Mouse (Mus musculus): ENCODE data around the gene Tmem131. TPM values are rescaled to one million over a fixed set of nuclear protein-coding genes. Genes with fewer than 3 reads are reported as not detected.
"Not testable (repeated sequence)": the region's sequence is repeated elsewhere in the genome, so short reads cannot be mapped to it uniquely, and the experiment has no call there.

Gene Tmem131
- total RNA-seq, 1 experiment from 2014 or later = 37.3 TPM

GRCm38 (mm10) chr1:36922623-36923421 lies 20.6 kb downstream of the Tmem131 start:
- ATAC-seq (replicated peaks; ENCODE audit: insufficient number of reproducible peaks, low FRiP score, low TSS enrichment, poor library complexity, severe bottlenecking) = no peak

- ATAC-seq (replicated peaks; ENCODE audit: insufficient number of reproducible peaks, low FRiP score, low TSS enrichment, poor library complexity, severe bottlenecking) = no peak
Observed at GRCm38 (mm10) chr1:36921614-36922393, 21.7 kb downstream of the Tmem131 start.

- no peak for ATAC-seq (replicated peaks; ENCODE audit: insufficient number of reproducible peaks, low FRiP score, low TSS enrichment, poor library complexity, severe bottlenecking)
Observed at GRCm38 (mm10) chr1:36920726-36921125, 22.7 kb downstream of the Tmem131 start.

GRCm38 (mm10) chr1:36920154-36920716 lies 23.2 kb downstream of the Tmem131 start:
- ATAC-seq (replicated peaks; ENCODE audit: insufficient number of reproducible peaks, low FRiP score, low TSS enrichment, poor library complexity, severe bottlenecking) = no peak

- no peak for ATAC-seq (replicated peaks; ENCODE audit: insufficient number of reproducible peaks, low FRiP score, low TSS enrichment, poor library complexity, severe bottlenecking)
Observed at GRCm38 (mm10) chr1:36919728-36920127, 23.7 kb downstream of the Tmem131 start.

- 0 out of 2 replicates have a peak, but pooled peaks have one; percentile 16 for ATAC-seq (replicated peaks; ENCODE audit: insufficient number of reproducible peaks, low FRiP score, low TSS enrichment, poor library complexity, severe bottlenecking)
Observed at GRCm38 (mm10) chr1:36917423-36917822, 26.0 kb downstream of the Tmem131 start.

GRCm38 (mm10) chr1:36915200-36915580 lies 28.3 kb downstream of the Tmem131 start:
- no peak for ATAC-seq (replicated peaks; ENCODE audit: insufficient number of reproducible peaks, low FRiP score, low TSS enrichment, poor library complexity, severe bottlenecking)

GRCm38 (mm10) chr1:36914455-36915199 lies 28.8 kb downstream of the Tmem131 start:
- ATAC-seq (replicated peaks; ENCODE audit: insufficient number of reproducible peaks, low FRiP score, low TSS enrichment, poor library complexity, severe bottlenecking) = peak; percentile 60

GRCm38 (mm10) chr1:36913806-36914205 lies 29.7 kb downstream of the Tmem131 start:
- no peak for ATAC-seq (replicated peaks; ENCODE audit: insufficient number of reproducible peaks, low FRiP score, low TSS enrichment, poor library complexity, severe bottlenecking)

- ATAC-seq (replicated peaks; ENCODE audit: insufficient number of reproducible peaks, low FRiP score, low TSS enrichment, poor library complexity, severe bottlenecking) = no peak
Observed at GRCm38 (mm10) chr1:36912239-36912638, 31.2 kb downstream of the Tmem131 start.

GRCm38 (mm10) chr1:36911603-36912002 lies 31.9 kb downstream of the Tmem131 start:
- ATAC-seq (replicated peaks; ENCODE audit: insufficient number of reproducible peaks, low FRiP score, low TSS enrichment, poor library complexity, severe bottlenecking) = no peak

- ATAC-seq (replicated peaks; ENCODE audit: insufficient number of reproducible peaks, low FRiP score, low TSS enrichment, poor library complexity, severe bottlenecking) = no peak
Observed at GRCm38 (mm10) chr1:36910397-36910796, 33.1 kb downstream of the Tmem131 start.

GRCm38 (mm10) chr1:36909965-36910364 lies 33.5 kb downstream of the Tmem131 start:
- not testable (repeated sequence) for ATAC-seq (replicated peaks; ENCODE audit: insufficient number of reproducible peaks, low FRiP score, low TSS enrichment, poor library complexity, severe bottlenecking)

GRCm38 (mm10) chr1:36905216-36905615 lies 38.2 kb downstream of the Tmem131 start:
- ATAC-seq (replicated peaks; ENCODE audit: insufficient number of reproducible peaks, low FRiP score, low TSS enrichment, poor library complexity, severe bottlenecking) = no peak

- ATAC-seq (replicated peaks; ENCODE audit: insufficient number of reproducible peaks, low FRiP score, low TSS enrichment, poor library complexity, severe bottlenecking) = peak; percentile 46; the same call in 1 of the 2 replicates
Observed at GRCm38 (mm10) chr1:36904489-36904888, 39.0 kb downstream of the Tmem131 start.

GRCm38 (mm10) chr1:36904084-36904451 lies 39.4 kb downstream of the Tmem131 start:
- no peak for ATAC-seq (replicated peaks; ENCODE audit: insufficient number of reproducible peaks, low FRiP score, low TSS enrichment, poor library complexity, severe bottlenecking)

GRCm38 (mm10) chr1:36903376-36904083 lies 39.9 kb downstream of the Tmem131 start:
- no peak for ATAC-seq (replicated peaks; ENCODE audit: insufficient number of reproducible peaks, low FRiP score, low TSS enrichment, poor library complexity, severe bottlenecking)

GRCm38 (mm10) chr1:36902533-36903315 lies 40.7 kb downstream of the Tmem131 start:
- ATAC-seq (replicated peaks; ENCODE audit: insufficient number of reproducible peaks, low FRiP score, low TSS enrichment, poor library complexity, severe bottlenecking) = no peak

Measured in monocyte, adult 5-6 weeks (primary cell).